Mouse (Mus musculus) spleen, postnatal 36 days (tissue): Measurements from ENCODE around the gene Arv1.

ENCODE experiments used
- DNase-seq, 2 experiments: peaks; one replicate each; pipeline ENCODE4 v3.0.0; 2022; ENCODE audit warnings: low spot score in 2 of 2, mixed read lengths in 1 of 2

The Arv1 gene

DNA sequence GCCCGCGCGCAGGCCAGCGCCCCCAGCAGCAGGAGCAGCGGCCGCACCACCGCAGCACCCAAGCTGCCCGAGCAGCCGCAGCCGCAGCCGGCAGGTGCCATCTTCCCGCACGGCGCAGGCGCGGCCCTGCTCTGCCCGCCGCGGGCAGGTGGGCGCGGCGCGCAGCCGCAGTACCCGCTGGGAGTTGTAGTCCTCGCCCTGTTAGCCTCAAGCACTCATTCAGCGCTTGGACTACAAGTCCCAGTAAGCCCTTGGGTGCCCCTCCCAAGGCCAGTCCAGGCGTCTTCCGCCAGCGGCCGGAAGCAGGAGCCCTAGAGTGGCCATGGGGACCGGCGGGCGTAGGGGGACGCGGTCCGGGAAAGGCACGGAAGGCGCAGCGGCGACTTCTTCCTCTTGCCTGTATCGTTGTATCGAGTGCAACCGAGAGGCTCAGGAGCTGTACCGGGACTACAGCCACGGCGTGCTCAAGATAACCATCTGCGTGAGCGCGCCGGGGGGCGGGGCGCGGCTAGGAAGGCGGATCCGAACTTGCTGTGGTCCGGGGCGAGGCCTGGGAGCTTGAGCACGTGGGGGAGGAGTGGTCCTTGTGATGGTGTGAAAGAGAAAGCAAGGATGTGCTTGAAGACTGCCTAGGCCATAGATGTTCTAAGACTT lies at the start of gene Arv1, which contains the start of gene Ttc13:
Gene Arv1 (plus strand): TSS at position 278 of the 654 bp plus-strand sequence.
Gene Ttc13 (minus strand): TSS at position 122 of the 654 bp plus-strand sequence.
- DNase-seq: peak; percentile 97 to 98

DNA sequence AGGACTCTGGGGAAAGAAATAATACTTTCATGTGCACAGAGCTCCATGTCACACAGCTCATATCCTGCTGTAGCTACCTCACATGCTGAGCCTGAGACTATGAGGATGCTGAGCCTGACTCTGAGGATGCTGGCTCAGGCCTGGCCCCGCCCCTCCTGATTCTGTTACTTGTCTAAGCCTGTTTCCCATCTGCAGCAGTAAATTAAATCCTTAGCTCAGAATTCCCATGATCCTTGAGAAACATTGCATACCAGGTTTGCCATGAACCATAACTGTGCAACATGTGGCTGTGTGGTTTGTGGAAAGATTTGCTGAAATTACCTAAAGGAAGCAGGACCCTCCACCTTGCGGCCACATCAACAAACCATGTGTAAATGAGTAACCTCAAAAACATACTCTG lies 49.6 kb upstream of the Arv1 start:
- no peak for DNase-seq

DNA sequence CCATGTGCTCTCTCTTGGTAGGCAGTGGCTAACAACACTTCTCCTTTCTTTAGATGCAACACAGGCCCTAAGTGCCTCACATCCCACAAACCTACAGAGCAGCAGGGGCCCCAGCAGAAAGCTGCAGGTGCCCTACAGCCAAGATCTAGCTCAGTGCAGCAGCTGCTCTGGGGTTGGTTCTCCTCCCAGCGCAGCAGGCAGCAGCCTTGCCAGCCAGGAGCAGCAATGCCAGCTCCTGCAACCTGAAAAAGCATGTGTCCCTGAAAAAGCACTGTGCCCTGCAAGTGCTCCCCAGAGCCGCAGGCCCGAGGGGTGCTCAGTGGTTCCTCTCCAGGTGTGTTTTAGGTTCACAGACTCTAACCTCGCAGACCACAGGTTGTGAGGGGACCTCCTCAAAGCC lies 45.3 kb upstream of the Arv1 start:
- DNase-seq: no peak

DNA sequence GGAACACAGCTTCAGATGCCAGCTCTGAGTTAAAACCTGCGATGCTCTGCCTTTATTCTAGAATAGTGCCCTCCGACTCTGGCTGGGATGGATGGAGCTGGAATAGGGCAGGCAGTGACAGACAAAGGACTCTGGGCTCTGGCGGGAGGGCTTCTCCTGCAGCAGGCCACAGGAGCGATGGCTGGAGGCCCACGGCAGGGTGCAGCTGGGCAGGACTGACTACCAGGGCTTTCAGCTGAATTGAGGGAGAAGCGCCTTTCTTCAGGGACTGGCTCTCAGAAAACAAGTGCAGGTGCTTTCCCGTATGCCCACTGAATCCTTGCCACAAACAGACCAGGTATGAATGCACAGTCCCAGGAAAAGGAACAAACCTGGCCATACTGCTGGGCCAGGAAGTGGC lies 44.9 kb upstream of the Arv1 start:
- no peak for DNase-seq

DNA sequence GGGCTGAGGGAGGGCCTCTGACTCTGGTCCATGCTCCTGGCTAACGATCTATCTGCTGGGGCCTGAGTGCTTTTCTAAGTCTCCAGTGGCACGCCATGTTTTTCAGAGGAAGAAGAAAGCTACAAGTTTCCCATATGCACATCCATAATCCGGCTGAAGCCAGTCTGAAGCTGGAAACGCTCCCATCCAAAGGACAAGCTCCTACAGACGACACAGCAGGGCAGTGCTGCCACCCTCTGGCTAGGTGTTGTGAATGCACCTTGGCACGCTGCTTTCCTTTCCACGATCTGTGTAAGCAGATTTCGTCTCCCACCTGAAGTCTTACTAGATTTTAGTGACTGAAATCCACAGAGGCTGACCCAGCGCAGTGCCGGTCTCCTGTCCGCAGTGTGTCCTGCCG lies 44.5 kb upstream of the Arv1 start:
- peak in 1 of 2 experiments; percentile 25 for DNase-seq

DNA sequence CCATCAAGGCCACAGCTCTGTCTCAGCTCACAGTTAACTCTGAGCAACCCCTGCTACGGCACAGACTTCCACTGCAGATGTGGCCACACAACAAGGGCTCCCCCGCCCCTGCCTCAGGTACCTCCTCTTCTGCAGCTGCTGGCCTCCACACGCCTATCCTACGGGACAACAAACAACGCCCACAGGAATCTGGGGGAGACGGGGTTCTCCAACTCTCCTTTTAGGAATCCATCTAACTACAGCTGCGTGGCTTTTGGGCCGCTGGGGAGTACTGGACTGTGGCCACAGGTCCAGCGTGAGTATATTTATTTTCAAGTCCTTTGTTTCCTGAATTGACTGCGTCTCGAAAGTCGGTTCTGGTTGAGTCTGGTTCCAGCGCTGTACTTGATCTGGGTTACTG lies 43.7 kb upstream of the Arv1 start:
- DNase-seq: no peak

DNA sequence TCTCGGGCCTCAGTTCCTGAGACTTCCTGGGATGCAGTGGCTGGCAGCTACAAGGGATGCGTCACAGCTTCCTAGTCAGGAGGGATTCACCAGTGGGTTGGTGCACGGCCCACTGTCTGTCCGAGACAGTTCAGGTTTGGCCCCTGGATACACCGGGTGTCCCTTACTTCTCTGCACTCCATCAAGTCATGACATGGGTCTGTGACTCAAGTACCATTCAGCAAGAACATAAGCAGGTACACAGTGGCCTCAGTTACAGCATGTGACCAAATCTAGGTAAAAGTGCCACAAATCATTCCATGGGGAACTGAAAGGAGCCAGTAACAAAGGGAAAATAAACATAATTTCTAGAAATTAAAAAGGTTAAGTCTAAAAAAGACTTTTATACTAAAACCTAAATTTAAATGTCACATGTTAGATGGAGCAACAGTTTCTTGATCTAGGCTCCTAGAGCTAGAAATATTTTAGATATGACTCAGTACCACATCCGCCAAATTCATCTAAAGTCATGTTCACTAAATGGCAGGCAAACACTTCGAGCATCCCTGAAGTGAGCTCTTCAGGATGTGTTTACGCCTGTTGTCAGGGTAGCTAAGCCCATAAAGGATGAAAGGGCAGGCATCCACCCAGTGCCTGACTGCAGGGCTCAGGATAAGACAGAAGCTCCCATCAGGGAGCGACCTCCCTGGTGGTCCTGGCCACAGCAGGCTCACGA lies 40.7 kb upstream of the Arv1 start:
- no peak for DNase-seq

DNA sequence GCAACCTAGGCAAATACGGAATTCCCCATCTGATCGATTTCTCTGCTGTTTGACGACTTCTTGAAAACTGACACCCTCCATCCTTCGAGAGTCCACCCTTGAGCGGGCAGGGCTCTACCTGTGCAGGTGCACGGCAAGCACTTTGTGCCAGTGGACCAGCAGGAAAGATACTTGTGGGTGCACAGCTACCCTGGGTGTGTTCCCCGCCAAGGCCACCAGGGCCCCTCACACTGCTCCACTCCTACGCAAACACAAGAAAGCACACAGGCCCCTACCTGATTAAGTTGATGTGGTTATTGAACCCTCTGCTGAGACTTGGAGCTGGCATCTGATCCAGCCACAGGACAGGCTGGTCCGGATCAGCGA lies 40.2 kb upstream of the Arv1 start:
- DNase-seq: no peak

DNA sequence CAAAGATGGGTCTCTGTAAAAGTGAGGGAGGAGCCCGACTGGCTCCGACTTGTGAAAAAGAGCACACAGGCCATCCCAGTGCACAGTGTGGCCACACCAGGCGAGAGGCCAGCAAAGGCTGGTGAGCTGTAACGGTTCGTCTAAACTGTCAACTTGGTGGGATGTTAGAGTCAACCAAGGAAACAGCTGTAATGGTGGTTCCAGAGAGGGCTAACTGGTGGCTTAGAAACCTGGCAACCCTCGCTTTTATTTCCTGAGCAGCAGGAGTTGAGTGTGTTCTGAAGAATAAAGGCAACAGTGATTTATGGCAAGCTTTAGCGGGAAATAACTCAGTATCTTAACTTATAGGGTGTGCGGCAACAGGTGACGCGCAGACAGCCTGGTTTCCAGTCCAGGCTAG lies 39.7 kb upstream of the Arv1 start:
- DNase-seq: no peak

DNA sequence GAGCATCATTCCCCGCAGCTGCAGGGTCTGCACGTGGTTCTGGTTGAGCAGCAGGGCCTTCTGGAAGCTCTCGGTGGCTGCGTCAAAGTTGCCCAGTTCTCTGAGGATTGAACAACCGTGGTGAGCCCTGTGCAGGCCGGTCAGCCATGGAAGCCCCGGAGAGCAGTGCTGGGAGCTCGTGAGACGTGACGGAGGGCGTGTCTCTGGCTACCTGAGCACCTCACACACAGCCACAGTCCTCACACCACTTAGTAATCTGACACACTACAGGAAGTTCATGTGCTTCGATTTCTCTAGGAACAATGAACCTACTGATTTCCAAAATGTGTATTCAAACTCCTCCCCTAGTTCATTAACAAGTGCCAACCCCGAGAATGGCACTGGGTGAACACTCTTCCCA lies 33.0 kb upstream of the Arv1 start:
- no peak for DNase-seq

DNA sequence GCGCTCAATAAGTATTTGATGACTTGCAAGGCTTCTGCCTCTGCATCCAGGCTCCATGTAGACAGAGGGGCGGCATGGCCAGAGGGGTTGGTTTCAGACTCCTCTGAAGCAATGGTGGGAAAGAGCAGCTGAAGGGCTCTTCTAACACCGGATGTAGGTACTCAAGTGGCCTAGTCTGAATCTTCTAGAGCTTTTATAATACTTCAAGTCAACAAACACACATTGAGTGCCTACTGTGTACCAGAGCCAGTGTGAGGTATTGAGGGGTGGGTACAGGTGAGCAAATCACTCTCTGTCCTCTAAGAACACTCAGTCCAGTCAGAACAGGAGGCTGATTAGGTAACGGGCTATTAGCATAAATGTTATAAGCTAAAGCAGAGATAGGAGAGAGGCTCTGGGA lies 30.2 kb upstream of the Arv1 start:
- no peak for DNase-seq

DNA sequence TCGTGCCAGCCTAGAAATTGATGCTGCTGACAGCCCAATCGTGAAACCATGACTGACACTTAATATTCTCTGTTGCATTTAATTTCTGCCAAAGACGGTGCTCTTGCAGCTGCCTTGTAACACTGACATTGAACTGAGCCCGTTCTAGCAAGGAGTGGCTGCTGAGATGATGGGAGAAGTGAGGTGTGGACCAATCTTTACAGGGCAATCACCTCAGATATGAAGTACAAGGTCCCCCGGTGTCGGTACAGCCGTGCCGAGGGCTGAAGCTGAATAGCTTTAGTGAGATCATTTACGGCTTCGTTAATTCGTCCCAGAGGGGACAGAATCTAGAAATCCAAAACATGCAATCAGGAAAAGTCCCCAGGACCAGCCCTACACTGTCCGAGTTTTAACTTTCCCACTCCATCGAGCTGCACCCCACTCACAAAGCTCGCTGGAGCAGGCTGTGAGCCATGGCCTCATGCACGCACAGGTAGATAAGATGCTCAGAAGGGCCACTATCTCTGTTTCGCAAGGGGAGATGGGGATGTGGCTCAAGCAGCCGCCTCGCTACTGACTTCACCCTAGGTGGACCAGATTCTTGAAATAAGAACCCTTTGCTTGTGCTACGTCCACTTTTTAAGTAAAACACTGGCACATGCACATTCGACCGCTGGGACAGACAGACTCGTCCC lies 26.4 kb upstream of the Arv1 start:
- DNase-seq: no peak

DNA sequence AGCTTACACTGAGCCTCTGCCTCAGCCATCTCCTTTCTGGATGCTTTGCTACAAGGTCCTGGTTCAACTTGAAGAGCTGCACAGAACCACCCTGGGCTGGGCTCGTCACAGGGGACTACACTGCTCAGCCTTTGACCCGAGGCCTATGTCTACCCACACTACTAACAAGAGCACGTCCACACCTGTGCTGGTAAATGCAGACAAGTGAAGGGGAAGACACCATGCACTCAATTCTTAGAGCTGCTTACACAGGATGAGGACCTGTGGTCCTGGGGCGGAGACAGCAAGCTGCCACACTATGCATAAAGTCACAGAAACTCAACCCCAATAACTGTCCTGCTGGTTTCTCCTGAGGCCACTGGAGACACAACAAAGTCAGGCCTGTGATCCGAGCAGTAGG lies 21.7 kb upstream of the Arv1 start:
- DNase-seq: no peak

DNA sequence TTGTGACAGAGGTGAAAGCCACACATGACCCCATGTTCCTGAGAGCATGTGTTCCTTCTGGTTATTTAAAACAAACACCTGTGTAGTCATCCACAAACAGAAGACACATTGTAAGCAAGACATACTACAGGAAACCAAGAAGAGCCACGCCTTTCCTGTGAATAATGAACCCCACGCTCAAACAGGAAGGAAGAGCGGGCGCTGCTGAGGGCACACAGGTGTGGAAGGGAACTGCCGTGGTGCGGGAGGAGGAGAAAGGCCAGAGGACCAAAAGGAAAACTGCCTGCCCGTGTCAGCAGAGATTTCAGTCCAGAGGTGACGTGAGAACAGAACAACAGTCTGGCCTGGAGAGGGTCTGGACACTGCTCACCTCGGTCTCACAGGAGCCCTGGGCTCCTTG lies 20.9 kb upstream of the Arv1 start:
- peak; percentile 81 to 86 for DNase-seq

DNA sequence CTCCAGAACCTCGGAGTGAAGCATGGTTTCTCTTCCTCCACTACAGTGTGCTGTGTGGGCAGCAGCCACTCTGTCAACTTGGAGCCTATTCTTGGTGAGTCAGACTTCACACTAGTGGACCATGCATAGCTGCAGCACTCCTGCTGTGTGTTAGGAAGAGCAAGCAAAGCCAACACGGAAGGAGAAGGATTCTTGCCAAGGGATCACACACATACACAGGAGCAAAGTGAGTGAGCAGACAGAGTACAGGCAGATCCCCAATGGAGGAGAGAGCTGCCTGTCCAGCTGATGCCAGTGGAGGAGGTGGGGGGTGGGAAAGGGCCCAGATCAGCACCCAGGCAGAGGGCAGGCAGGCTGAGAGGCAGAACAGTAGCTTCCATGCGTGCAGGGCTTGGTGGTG lies 19.8 kb upstream of the Arv1 start:
- no peak for DNase-seq

DNA sequence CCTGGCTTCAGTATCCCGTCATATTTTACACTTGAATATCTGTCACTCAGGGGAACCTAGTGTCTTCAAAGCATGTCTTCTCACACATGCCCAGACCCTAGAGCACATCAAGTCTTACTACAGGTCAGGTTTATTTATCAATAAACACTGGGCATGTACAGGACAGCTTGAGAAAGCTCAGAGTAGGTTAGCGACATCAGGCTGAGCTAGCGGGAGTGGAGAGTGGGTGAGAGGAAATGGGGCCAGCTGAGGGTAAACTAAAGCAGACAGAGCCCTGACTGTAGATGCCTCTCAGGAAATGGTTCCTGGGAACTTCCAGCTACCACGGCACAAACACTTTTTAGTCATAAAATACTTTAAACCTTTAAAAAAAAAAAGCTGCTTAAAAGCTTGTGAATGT lies 18.4 kb upstream of the Arv1 start:
- DNase-seq: no peak

DNA sequence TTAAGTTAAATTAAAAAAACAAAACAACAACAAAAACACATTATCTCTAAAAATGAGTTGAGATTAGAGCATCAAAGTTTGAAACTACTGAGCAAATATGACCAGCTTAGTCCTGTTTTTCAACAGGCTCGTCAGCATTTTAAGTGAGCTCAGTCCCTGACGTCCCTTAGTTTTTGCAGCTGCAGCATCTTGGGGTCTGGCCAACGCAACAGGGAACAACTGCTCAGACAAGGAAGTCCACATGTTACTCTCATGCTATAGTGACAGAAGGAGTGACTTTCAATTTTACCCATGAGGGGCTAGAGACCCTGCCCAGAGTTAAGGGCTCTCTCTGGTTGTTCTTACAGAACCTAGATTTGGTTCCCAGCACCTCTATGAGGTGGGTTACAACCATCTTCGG lies 17.6 kb upstream of the Arv1 start:
- no peak for DNase-seq

DNA sequence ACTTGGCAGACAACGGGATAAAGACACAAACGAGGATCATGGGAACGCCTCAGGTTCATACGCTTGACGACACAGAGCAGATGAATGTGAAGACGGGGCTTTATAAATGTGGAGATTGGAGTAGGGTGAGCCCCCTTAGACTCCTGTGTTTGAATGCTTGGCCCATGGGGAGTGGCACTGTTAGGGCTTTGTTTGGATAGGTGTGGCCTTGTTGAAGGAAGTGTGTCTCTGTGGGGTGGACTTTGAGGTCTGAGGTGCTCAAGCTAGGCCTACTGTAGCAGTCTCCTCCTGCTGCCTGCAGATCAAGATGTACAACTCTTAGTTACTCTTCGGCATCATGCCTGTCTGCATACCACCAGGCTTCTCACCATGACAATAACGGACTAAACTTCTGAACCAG lies 16.1 kb upstream of the Arv1 start:
- no peak for DNase-seq

DNA sequence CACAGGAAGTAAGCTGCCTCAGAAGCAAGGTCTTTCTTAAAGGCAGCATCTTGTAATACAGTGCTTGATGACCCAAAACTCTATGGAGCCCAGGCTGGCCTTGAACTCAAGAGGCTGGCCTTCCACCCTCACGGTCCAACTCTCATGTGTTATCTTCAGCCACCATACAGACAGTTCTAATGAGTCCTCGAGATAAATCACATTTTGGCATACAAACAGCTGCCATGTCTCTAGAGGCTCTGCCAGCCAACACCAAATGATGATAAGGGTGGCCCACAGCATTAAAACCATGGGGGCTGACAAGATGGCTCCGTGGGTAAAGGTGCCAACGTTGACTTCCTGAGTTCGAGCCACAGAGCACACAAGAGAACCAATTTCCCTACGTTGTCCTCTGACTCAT lies 8.7 kb upstream of the Arv1 start:
- no peak for DNase-seq

DNA sequence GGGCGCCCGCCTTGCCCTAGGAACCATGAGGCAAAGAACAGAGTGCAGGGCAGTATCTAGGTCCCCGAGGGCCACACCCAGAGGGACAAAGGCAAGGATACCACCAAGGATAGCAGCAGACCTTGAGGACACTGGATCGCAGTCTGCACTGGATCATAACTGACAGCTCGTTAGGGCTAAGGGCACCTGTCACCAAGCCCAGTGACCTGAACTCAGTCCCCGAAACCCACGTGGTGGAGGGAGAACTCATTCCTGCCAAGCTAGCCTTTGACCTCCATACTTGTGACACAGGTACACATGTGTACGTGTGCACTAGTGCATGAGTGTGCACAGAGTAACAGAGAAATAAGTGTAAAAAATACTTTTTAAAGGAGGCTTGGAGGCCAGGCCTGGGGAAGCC lies 6.2 kb upstream of the Arv1 start:
- no peak for DNase-seq

DNA sequence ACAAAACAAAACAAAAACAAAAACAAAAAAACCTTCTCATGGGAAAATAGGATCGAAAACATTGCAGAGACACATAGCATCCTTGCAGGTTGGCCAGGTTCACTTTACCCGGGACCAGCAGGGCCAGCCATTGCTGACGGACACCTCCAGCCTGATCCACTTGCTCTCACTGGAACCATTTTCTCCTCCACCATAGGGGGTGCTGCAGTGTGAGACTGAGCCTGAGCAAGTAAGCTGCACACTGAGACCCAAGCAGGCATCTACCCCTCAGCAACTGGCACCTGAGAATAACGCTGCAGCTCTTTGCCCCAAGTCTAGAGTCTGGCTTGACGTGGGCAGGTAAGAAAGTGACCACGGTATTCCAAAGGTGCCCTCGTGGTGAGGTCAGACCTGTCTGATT lies 1.8 kb upstream of the Arv1 start:
- DNase-seq: no peak

DNA sequence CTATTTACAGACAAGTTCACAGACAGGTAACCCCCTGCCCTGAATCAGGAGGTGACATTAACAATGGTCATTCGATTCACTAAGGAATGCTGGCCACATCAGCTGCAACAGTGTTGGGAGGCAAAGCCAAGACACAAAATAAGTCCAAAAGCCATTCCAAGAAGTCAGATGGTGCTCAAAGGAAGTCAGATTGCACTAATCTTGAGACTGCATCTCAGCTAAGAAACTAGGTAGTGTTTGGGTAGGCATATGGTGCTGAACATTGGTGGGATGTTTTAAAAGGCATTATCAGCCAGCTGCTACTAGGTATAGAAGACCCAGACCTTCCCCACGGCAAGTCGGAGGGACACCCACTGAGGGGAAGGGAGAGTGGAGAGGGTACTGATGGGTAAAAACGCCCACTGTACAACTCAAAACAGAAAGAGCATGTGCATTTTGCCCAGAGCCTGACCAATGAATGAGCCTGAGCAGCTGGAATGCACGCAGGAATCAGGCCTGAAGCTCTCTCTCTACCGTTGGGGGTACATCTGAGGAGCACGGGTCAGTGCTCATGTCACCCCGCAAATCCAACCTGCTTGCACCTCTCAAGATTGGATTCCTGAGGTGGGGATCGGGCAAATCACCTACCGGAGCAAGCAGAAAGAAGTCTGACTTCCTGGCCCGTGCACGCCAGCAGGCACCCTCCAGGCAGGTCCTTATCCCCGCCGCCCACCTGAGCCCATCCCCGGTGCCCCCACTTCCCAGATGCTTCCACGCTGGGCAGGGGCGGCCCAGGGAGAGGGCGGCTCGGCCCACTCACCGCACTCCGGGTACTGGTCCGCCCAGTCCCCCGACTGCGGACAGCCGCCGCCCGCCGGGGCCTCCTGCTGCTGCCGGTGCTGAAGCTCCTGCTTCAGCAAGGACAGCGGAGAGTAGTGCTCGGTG lies 739 bp upstream of the Arv1 start:
- DNase-seq: no peak
